Mouse (Mus musculus): ENCODE data around the gene Togaram1. TPM values are rescaled to one million over a fixed set of nuclear protein-coding genes. Genes with fewer than 3 reads are reported as not detected.

Gene Togaram1
- polyA plus RNA-seq, 1 experiment, result 5.8 TPM

DNA sequence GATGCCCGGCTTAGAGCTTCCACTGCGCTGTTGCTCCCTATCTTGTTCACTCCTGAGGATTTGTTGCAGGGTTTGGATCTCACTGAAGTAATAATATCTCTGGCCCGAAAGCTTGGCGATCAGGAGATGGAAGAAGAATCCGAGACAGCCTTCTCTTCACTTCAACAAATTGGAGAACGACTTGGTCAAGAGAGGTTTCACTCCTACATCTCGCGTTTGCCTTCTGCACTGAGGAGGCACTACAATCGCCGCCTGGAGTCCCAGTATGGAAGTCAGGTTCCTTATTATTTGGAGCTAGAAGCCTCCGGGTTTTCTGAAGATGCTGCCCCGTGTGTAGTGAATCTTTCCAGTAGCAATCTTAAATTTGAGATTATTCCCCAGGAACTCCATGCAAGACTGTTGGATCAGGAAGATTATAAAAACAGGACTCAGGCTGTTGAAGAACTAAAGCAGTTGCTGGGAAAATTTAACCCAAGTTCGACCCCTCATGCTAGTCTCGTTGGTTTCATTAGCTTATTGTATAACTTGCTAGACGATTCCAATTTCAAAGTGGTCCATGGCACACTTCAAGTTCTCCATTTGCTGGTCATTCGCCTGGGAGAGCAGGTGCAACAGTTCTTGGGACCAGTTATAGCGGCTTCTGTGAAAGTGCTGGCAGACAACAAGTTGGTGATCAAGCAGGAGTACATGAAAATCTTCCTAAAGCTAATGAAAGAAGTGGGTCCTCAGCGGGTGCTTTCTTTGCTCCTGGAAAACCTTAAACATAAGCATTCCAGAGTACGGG lies 1.2 kb downstream of the Togaram1 start:
- Histone ChIP-seq H3K4me1 (ENCODE audit: control insufficient read depth, insufficient read depth, low read length) (no peaks in the 10 kb centered on the region; the same call in 1 of the 2 replicates), H3K4me3 (ENCODE audit: insufficient read depth, low read depth, low read length) (peak overlapping the region; percentile 91), H3K27ac (ENCODE audit: insufficient read depth, low read depth, low read length) (0 out of 2 replicates have a peak overlapping the region, but pooled peaks have one; percentile 14), H3K27me3 (replicated peaks; ENCODE audit: control insufficient read depth, insufficient read depth, low read length) (no peaks in the 10 kb centered on the region), H3K36me3 (ENCODE audit: control insufficient read depth, insufficient read depth, low read length) (peaks cover 2% of the 10 kb centered on the region; the same call in 1 of the 2 replicates)
- WGBS, result 2% methylated on average over 19 of the region's 19 CpGs
- peak; percentile 11 for DNase-seq
- TF ChIP-seq POLR2A (IDR thresholded peaks at IDR 0.05; ENCODE audit: low read depth, low read length) (no peak), CTCF (conservative IDR thresholded peaks at IDR 0.05; ENCODE audit: insufficient read depth, insufficient read length, low read depth, low read length) (no peak)

DNA sequence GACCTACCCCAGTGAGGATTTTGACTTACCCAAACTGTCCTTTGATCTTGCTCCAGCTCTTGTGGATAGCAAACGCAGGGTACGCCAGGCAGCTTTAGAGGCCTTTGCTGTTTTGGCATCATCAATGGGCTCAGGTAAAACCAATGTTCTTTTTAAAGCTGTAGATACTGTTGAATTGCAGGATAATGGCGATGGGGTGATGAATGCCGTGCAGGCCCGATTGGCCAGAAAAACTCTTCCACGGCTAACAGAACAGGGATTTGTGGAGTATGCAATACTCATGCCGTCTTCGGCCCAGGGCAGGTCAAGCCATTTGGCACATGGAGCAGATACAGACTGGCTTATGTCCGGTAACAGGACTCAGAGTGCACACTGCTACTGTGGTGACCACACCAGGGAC lies 1.9 kb downstream of the Togaram1 start:
- WGBS, result under 1% methylated on average over 9 of the region's 9 CpGs
- Histone ChIP-seq H3K27me3 (replicated peaks; ENCODE audit: control insufficient read depth, insufficient read depth, low read length) (no peaks in the 10 kb centered on the region), H3K36me3 (ENCODE audit: control insufficient read depth, insufficient read depth, low read length) (peaks cover 2% of the 10 kb centered on the region; the same call in 1 of the 2 replicates), H3K27ac (ENCODE audit: insufficient read depth, low read depth, low read length) (0 out of 2 replicates have a peak overlapping the region, but pooled peaks have one; percentile 14), H3K4me1 (ENCODE audit: control insufficient read depth, insufficient read depth, low read length) (no peaks in the 10 kb centered on the region; the same call in 1 of the 2 replicates), H3K4me3 (ENCODE audit: insufficient read depth, low read depth, low read length) (peak overlapping the region; percentile 91)
- DNase-seq, result peak; percentile 54
- TF ChIP-seq CTCF (conservative IDR thresholded peaks at IDR 0.05; ENCODE audit: insufficient read depth, insufficient read length, low read depth, low read length) (no peak), POLR2A (IDR thresholded peaks at IDR 0.05; ENCODE audit: low read depth, low read length) (no peak)

DNA sequence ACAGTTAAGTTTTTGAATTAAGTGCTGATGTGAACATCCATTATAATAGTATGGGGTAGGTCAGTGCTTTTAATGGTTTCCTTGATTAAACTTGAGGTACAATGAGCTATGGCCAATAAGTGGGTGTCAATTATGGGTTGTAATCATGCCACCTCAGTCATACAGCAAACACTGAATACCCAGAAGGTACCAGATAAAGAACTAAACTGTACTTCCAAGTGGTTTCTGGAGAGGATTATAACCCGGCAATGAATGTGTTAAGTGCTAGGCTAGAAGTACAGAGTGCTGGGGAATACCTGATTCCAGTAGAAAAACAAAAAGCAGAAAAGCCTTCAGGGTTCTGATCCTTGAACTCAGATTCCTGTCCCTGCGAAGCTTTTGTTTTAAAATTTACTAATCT lies 2.5 kb downstream of the Togaram1 start:
- Histone ChIP-seq H3K4me3 (ENCODE audit: insufficient read depth, low read depth, low read length) (peak overlapping the region; percentile 18; the same call in 1 of the 2 replicates), H3K4me1 (ENCODE audit: control insufficient read depth, insufficient read depth, low read length) (no peaks in the 10 kb centered on the region; the same call in 1 of the 2 replicates), H3K36me3 (ENCODE audit: control insufficient read depth, insufficient read depth, low read length) (peaks cover 2% of the 10 kb centered on the region; the same call in 1 of the 2 replicates), H3K27me3 (replicated peaks; ENCODE audit: control insufficient read depth, insufficient read depth, low read length) (no peaks in the 10 kb centered on the region), H3K27ac (ENCODE audit: insufficient read depth, low read depth, low read length) (no peak overlapping the region)
- no peak for DNase-seq
- no peak for TF ChIP-seq POLR2A (IDR thresholded peaks at IDR 0.05; ENCODE audit: low read depth, low read length)
- TF ChIP-seq CTCF (conservative IDR thresholded peaks at IDR 0.05; ENCODE audit: insufficient read depth, insufficient read length, low read depth, low read length), result no peak
- 0% methylated on average over 2 of the region's 2 CpGs for WGBS

DNA sequence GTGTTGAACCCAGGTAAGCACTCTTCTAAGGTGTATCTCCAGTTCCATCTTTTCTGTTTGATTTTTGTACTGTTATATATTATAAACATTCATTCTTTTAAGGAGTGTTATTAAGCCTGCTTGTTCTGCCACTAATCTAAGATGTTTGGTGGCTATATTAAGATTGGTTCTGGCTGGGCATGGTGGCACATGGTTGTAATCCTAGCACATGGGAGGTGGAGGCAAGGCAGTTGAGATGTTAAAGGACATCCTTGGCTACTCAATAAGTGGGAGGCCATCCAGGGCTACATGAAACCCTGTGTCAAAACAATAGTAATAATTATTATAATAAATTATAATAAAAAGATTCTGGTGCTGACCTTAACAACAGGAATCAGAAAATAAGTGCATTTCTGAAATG lies 5.8 kb downstream of the Togaram1 start:
- no peaks in the 10 kb centered on the region for H3K27me3 ChIP-seq (replicated peaks; ENCODE audit: control insufficient read depth, insufficient read depth, low read length)
- peaks cover 3% of the 10 kb centered on the region; the same call in 1 of the 2 replicates for H3K4me1 ChIP-seq (ENCODE audit: control insufficient read depth, insufficient read depth, low read length)
- peaks cover 2% of the 10 kb centered on the region; the same call in 1 of the 2 replicates for H3K36me3 ChIP-seq (ENCODE audit: control insufficient read depth, insufficient read depth, low read length)
- TF ChIP-seq CTCF (conservative IDR thresholded peaks at IDR 0.05; ENCODE audit: insufficient read depth, insufficient read length, low read depth, low read length) (no peak), POLR2A (IDR thresholded peaks at IDR 0.05; ENCODE audit: low read depth, low read length) (no peak)
- DNase-seq, result no peak
- no peak overlapping the region for H3K27ac ChIP-seq (ENCODE audit: insufficient read depth, low read depth, low read length)
- no peak overlapping the region for H3K4me3 ChIP-seq (ENCODE audit: insufficient read depth, low read depth, low read length)

DNA sequence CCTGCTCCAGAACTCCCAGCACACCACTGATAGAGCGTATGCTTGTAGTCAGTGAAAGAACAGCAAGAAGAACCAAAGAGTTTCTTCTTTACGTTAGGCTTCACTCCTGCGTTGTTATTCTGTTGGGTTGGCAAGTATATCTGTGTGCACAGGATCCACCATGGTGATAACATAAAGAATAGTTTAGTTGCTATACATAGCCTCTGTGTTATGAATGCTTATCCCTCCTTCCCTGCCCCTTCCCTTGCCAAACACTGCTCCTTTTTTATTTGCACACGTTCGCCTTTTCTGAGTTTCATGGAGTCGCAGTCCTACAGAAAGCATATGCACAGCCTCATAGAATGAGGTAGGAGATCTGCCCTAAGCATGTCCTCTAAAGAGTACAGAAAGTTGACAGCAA lies 6.5 kb downstream of the Togaram1 start:
- H3K4me3 ChIP-seq (ENCODE audit: insufficient read depth, low read depth, low read length), result no peak overlapping the region
- TF ChIP-seq POLR2A (IDR thresholded peaks at IDR 0.05; ENCODE audit: low read depth, low read length), result no peak
- no peak for TF ChIP-seq CTCF (conservative IDR thresholded peaks at IDR 0.05; ENCODE audit: insufficient read depth, insufficient read length, low read depth, low read length)
- H3K27me3 ChIP-seq (replicated peaks; ENCODE audit: control insufficient read depth, insufficient read depth, low read length), result no peaks in the 10 kb centered on the region
- peaks cover 3% of the 10 kb centered on the region; the same call in 1 of the 2 replicates for H3K4me1 ChIP-seq (ENCODE audit: control insufficient read depth, insufficient read depth, low read length)
- no peak for DNase-seq
- H3K27ac ChIP-seq (ENCODE audit: insufficient read depth, low read depth, low read length), result no peak overlapping the region
- H3K36me3 ChIP-seq (ENCODE audit: control insufficient read depth, insufficient read depth, low read length), result peaks cover 2% of the 10 kb centered on the region; the same call in 1 of the 2 replicates
- 79% methylated on average over 6 of the region's 6 CpGs for WGBS

DNA sequence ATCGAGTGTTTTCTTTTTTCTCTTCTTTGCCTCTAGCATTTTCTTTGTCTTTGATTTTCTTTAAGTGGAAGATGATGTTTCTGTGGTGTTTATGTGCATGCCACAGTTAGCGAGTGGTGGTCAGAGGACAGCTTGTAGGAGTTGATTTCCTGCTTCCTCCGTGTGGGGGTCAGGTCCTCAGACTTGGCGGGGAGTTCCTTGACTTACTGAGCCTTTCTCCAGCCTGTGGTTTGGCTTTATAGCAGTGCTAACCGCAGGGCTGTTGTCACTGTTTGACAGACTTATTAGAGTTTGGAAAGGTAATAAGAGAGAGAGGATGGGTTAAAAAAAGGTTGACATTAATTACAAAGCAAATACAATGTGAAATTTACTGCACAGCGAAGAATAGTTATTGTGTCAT lies 10.0 kb downstream of the Togaram1 start:
- Histone ChIP-seq H3K4me3 (ENCODE audit: insufficient read depth, low read depth, low read length) (no peak overlapping the region), H3K27ac (ENCODE audit: insufficient read depth, low read depth, low read length) (no peak overlapping the region), H3K36me3 (ENCODE audit: control insufficient read depth, insufficient read depth, low read length) (peaks cover 2% of the 10 kb centered on the region; the same call in 1 of the 2 replicates), H3K27me3 (replicated peaks; ENCODE audit: control insufficient read depth, insufficient read depth, low read length) (no peaks in the 10 kb centered on the region), H3K4me1 (ENCODE audit: control insufficient read depth, insufficient read depth, low read length) (peaks cover 3% of the 10 kb centered on the region; the same call in 1 of the 2 replicates)
- no peak for DNase-seq
- TF ChIP-seq POLR2A (IDR thresholded peaks at IDR 0.05; ENCODE audit: low read depth, low read length) (no peak), CTCF (conservative IDR thresholded peaks at IDR 0.05; ENCODE audit: insufficient read depth, insufficient read length, low read depth, low read length) (no peak)
- 29% methylated on average over 6 of the region's 6 CpGs for whole genome bisulfite sequencing

DNA sequence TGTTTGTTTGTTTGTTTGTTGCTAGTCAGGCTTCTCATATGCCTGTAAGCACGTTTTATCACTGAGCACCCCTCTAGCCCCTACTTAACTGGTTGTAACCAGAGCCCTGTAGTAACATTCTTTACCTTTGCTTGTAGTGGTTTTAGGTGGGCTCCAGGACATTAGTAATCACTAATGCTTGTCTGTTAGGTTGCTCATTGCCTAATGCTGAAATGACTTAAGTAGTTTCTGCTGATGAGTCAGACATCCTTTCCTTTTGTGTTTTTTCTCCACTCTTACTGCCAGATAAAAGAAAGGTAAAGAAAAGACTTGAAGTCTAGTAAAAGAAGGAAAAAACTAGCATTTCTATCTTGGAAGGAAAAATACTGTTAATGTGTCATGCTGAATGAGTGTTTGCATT lies 10.6 kb downstream of the Togaram1 start:
- H3K4me1 ChIP-seq (ENCODE audit: control insufficient read depth, insufficient read depth, low read length), result peaks cover 3% of the 10 kb centered on the region; the same call in 1 of the 2 replicates
- H3K27me3 ChIP-seq (replicated peaks; ENCODE audit: control insufficient read depth, insufficient read depth, low read length), result no peaks in the 10 kb centered on the region
- no peak for DNase-seq
- no peak overlapping the region for H3K4me3 ChIP-seq (ENCODE audit: insufficient read depth, low read depth, low read length)
- H3K27ac ChIP-seq (ENCODE audit: insufficient read depth, low read depth, low read length), result no peak overlapping the region
- peaks cover 2% of the 10 kb centered on the region; the same call in 1 of the 2 replicates for H3K36me3 ChIP-seq (ENCODE audit: control insufficient read depth, insufficient read depth, low read length)
- 39% methylated on average over 1 of the region's 1 CpGs for WGBS
- TF ChIP-seq CTCF (conservative IDR thresholded peaks at IDR 0.05; ENCODE audit: insufficient read depth, insufficient read length, low read depth, low read length) (no peak), POLR2A (IDR thresholded peaks at IDR 0.05; ENCODE audit: low read depth, low read length) (no peak)

Data from kidney, adult 2 months (tissue).